Mouse (Mus musculus) kidney, adult 2 months (tissue): ENCODE measurements at regions not wholly inside any gene's neighbourhood (a gene's known extent, or its start where the extent isn't known, plus 50 kb on each side); places are given as distances from the start of the nearest gene placed in this dataset.

Source experiments
- CTCF ChIP-seq: fragments of 200-500 bp; conservative IDR thresholded peaks from 2 replicates; pipeline ENCODE4 v1.5.1; 2011; ENCODE audit warnings: low read depth, mild to moderate bottlenecking, control low read depth, low read length, moderate library complexity, mixed read lengths; ENCODE audit not compliant: insufficient read depth, insufficient read length
- POLR2A ChIP-seq: fragments of 200-500 bp; IDR thresholded peaks from one replicate; pipeline ENCODE4 v1.6.1; 2011; ENCODE audit warnings: low read depth, low read length, control low read depth

DNA sequence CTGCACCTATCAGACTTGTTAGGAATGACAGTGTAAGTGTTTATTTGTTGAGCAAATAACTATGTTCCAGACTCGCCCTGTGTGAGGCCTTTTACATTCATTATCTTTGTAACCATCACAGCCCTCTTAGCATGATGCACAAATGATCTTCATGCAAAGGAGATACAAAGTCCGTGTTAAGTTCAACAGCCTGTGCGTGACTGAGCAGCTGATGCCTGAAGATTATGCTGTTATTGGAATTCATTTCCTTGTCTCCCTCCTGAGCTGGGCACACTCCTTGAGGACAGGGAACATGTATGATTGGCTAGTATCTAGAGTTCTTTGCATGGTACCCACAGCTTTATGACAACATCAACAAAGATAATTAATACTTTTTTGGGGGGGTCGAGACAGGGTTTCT lies 162.0 kb upstream of the Adgrl2 start:
- TF ChIP-seq CTCF = no peak
- no peak for TF ChIP-seq POLR2A
